Mouse (Mus musculus): ENCODE measurements at regions not wholly inside any gene's neighbourhood (a gene's known extent, or its start where the extent isn't known, plus 50 kb on each side); places are given as distances from the start of the nearest gene placed in this dataset.
A peak's percentile ranks its signal among the peaks of the same experiment; 100 is the strongest.

GRCm38 (mm10) chr4:9750404-9750803, 1123.9 kb upstream of the 2610301B20Rik start:
- no peak overlapping the region for H3ac ChIP-seq (ENCODE audit: control insufficient read depth, insufficient read length)
- TF ChIP-seq POLR2AphosphoS2 (IDR thresholded peaks at IDR 0.05; ENCODE audit: insufficient read length, low read depth) (no peak), E2F4 (IDR thresholded peaks at IDR 0.05; ENCODE audit: insufficient read depth) (no peak), MYOG (IDR thresholded peaks at IDR 0.05; ENCODE audit: control insufficient read depth in 1 of 3, insufficient read depth in 1 of 3, insufficient read length in 2 of 3, low read depth in 2 of 3) (no peak), REST (IDR thresholded peaks at IDR 0.05; ENCODE audit: insufficient read depth, insufficient read length) (no peak), TCF3 (IDR thresholded peaks at IDR 0.05; ENCODE audit: insufficient read length, low read depth) (no peak), MYOD1 (IDR thresholded peaks at IDR 0.05; ENCODE audit: control insufficient read depth in 1 of 3, insufficient read length in 2 of 3, low read depth in 2 of 3) (no peak), USF1 (IDR thresholded peaks at IDR 0.05; ENCODE audit: low read depth) (no peak), MAX (IDR thresholded peaks at IDR 0.05; ENCODE audit: low read depth) (no peak), CEBPB (IDR thresholded peaks at IDR 0.05; ENCODE audit: insufficient read depth, poor library complexity, severe bottlenecking) (no peak), TCF12 (IDR thresholded peaks at IDR 0.05; ENCODE audit: insufficient read depth, poor library complexity, severe bottlenecking) (no peak), POLR2A (IDR thresholded peaks at IDR 0.05; ENCODE audit: insufficient read length, low read depth) (no peak), SRF (IDR thresholded peaks at IDR 0.05; ENCODE audit: control insufficient read depth, insufficient read length, low read depth) (no peak)
- no peak overlapping the region for H3K4me2 ChIP-seq (ENCODE audit: low read depth)
- no peaks in the 10 kb centered on the region for H3K79me2 ChIP-seq (ENCODE audit: control insufficient read depth, insufficient read depth)
- no peaks in the 10 kb centered on the region for H3K36me3 ChIP-seq (ENCODE audit: control insufficient read depth, insufficient read depth)
- H3K27me3 ChIP-seq (ENCODE audit: control insufficient read depth, insufficient read depth, insufficient read length) = no peaks in the 10 kb centered on the region
- H3K4me3 ChIP-seq = no peak overlapping the region

DNA sequence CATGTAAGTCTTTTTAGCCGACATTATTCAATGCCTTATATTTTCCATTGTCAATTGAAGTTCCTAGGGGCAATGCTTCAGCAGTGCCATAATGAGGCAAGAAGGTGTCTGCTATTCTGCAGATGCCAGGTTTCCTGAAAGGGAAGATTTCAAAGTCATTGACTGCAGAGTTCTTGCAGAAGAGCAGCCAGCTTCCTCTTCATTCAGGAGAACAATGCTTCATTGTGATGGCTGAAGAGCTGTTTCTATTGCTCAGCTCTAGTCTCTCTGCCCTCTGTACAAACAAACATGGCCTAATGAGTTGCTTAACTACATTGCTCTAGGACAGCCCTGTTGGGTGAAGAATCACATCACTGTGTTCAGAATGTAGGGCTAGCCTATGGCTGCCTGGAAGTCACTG, 1111.0 kb upstream of the 2610301B20Rik start:
- H3K27me3 ChIP-seq (ENCODE audit: control insufficient read depth, insufficient read depth, insufficient read length) = no peaks in the 10 kb centered on the region
- H3K4me2 ChIP-seq (ENCODE audit: low read depth) = no peak overlapping the region
- H3K79me2 ChIP-seq (ENCODE audit: control insufficient read depth, insufficient read depth) = no peaks in the 10 kb centered on the region
- no peaks in the 10 kb centered on the region for H3K36me3 ChIP-seq (ENCODE audit: control insufficient read depth, insufficient read depth)
- no peak overlapping the region for H3ac ChIP-seq (ENCODE audit: control insufficient read depth, insufficient read length)
- TF ChIP-seq USF1 (IDR thresholded peaks at IDR 0.05; ENCODE audit: low read depth) (no peak), POLR2A (IDR thresholded peaks at IDR 0.05; ENCODE audit: insufficient read length, low read depth) (no peak), TCF12 (IDR thresholded peaks at IDR 0.05; ENCODE audit: insufficient read depth, poor library complexity, severe bottlenecking) (no peak), CEBPB (IDR thresholded peaks at IDR 0.05; ENCODE audit: insufficient read depth, poor library complexity, severe bottlenecking) (no peak), POLR2AphosphoS2 (IDR thresholded peaks at IDR 0.05; ENCODE audit: insufficient read length, low read depth) (no peak), SRF (IDR thresholded peaks at IDR 0.05; ENCODE audit: control insufficient read depth, insufficient read length, low read depth) (no peak), MYOD1 (IDR thresholded peaks at IDR 0.05; ENCODE audit: control insufficient read depth in 1 of 3, insufficient read length in 2 of 3, low read depth in 2 of 3) (no peak), MAX (IDR thresholded peaks at IDR 0.05; ENCODE audit: low read depth) (no peak), REST (IDR thresholded peaks at IDR 0.05; ENCODE audit: insufficient read depth, insufficient read length) (no peak), E2F4 (IDR thresholded peaks at IDR 0.05; ENCODE audit: insufficient read depth) (no peak), TCF3 (IDR thresholded peaks at IDR 0.05; ENCODE audit: insufficient read length, low read depth) (no peak), MYOG (IDR thresholded peaks at IDR 0.05; ENCODE audit: control insufficient read depth in 1 of 3, insufficient read depth in 1 of 3, insufficient read length in 2 of 3, low read depth in 2 of 3) (no peak)
- no peak overlapping the region for H3K4me3 ChIP-seq

DNA sequence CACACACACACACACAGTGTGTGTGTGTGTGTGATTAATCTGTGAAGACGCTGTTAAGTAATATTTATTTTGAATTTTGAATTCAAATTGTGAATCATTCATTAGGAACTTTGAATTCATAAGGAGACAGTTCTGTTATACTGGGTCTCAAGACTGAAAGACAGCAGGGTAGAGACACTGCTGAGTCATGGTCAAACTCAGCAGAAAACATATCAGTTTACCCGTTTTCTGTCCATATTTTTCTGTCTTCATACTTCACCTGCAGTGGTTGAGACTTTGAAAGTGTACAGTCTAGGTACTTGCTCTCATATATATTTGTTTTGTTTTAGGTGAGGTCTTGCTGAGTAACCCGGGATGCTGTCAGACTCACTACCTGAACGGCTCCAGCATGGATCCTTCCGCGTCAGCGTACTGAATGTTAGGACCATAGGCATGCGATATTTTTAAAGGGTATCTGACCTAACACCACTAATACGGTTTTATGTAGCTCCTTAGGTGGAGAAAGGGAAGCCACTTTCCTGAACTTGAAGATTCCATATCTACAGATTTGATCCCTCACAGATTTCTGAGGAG, 1104.6 kb upstream of the 2610301B20Rik start:
- Histone ChIP-seq H3K36me3 (ENCODE audit: control insufficient read depth, insufficient read depth) (no peaks in the 10 kb centered on the region), H3K4me2 (ENCODE audit: low read depth) (peak overlapping the region; percentile 100), H3ac (ENCODE audit: control insufficient read depth, insufficient read length) (no peak overlapping the region), H3K79me2 (ENCODE audit: control insufficient read depth, insufficient read depth) (no peaks in the 10 kb centered on the region), H3K4me3 (peak overlapping the region; percentile 33), H3K27me3 (ENCODE audit: control insufficient read depth, insufficient read depth, insufficient read length) (no peaks in the 10 kb centered on the region)
- TF ChIP-seq REST (IDR thresholded peaks at IDR 0.05; ENCODE audit: insufficient read depth, insufficient read length) (no peak), SRF (IDR thresholded peaks at IDR 0.05; ENCODE audit: control insufficient read depth, insufficient read length, low read depth) (no peak), TCF3 (IDR thresholded peaks at IDR 0.05; ENCODE audit: insufficient read length, low read depth) (no peak), POLR2AphosphoS2 (IDR thresholded peaks at IDR 0.05; ENCODE audit: insufficient read length, low read depth) (no peak), POLR2A (IDR thresholded peaks at IDR 0.05; ENCODE audit: insufficient read length, low read depth) (no peak), MYOG (IDR thresholded peaks at IDR 0.05; ENCODE audit: control insufficient read depth in 1 of 3, insufficient read depth in 1 of 3, insufficient read length in 2 of 3, low read depth in 2 of 3) (no peak), E2F4 (IDR thresholded peaks at IDR 0.05; ENCODE audit: insufficient read depth) (no peak), USF1 (IDR thresholded peaks at IDR 0.05; ENCODE audit: low read depth) (no peak), CEBPB (IDR thresholded peaks at IDR 0.05; ENCODE audit: insufficient read depth, poor library complexity, severe bottlenecking) (no peak), MYOD1 (IDR thresholded peaks at IDR 0.05; ENCODE audit: control insufficient read depth in 1 of 3, insufficient read length in 2 of 3, low read depth in 2 of 3) (no peak), MAX (IDR thresholded peaks at IDR 0.05; ENCODE audit: low read depth) (no peak)

- Histone ChIP-seq H3K4me2 (ENCODE audit: low read depth) (peak overlapping the region; percentile 100), H3K79me2 (ENCODE audit: control insufficient read depth, insufficient read depth) (no peaks in the 10 kb centered on the region), H3K4me3 (peak overlapping the region; percentile 33), H3K27me3 (ENCODE audit: control insufficient read depth, insufficient read depth, insufficient read length) (no peaks in the 10 kb centered on the region), H3ac (ENCODE audit: control insufficient read depth, insufficient read length) (no peak overlapping the region), H3K36me3 (ENCODE audit: control insufficient read depth, insufficient read depth) (no peaks in the 10 kb centered on the region)
- TF ChIP-seq POLR2A (IDR thresholded peaks at IDR 0.05; ENCODE audit: insufficient read length, low read depth) (no peak), POLR2AphosphoS2 (IDR thresholded peaks at IDR 0.05; ENCODE audit: insufficient read length, low read depth) (no peak), E2F4 (IDR thresholded peaks at IDR 0.05; ENCODE audit: insufficient read depth) (no peak)
Observed at GRCm38 (mm10) chr4:9770372-9771102, 1103.8 kb upstream of the 2610301B20Rik start.

Data from myocyte (in vitro differentiated cells).